In the genomic region with DNA sequence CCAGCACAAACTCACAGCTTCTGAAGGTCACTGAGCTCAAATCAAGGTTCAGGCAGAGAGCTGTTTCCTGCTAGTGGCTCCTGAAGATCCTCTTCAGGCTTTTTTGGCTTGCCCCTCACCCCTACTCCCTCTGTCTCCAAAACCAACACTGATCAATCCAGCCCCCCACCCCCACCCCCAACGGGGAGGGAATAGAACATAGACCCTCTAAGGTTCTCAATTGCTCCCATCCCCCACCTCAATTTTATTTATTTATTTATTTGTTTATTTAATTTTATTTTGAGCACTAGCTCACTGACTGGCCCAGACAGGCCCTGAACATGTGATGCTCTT, we compare ENCODE assay signal across 18 mouse cellular contexts. TPM values are rescaled to one million over a fixed set of nuclear protein-coding genes. Genes with fewer than 3 reads are reported as not detected.
A peak's percentile ranks its signal among the peaks of the same experiment; 100 is the strongest.
DNase-seq lines count a peak whose midpoint lies in the region; ATAC-seq and TF ChIP-seq lines count a peak whose summit lies in the region.
"Had no signal": no experiment of that assay in that cellular context is flagged by ENCODE, and none has a peak within 500 bp of the region (broad histone marks: within the 10 kb centered on the region; RNA-seq: fewer than 3 reads in every experiment).

No protein-coding gene starts in this region.

- no peak for TF ChIP-seq POLR2A in spleen, adult 2 months (IDR thresholded peaks at IDR 0.05; ENCODE audit: low read depth, low read length)

- DNase-seq in layer of hippocampus, adult 2 months (ENCODE audit: low spot score in 2 of 2) = no peak
- DNase-seq in layer of hippocampus, postnatal 25 days (ENCODE audit: extremely low spot score in 1 of 2, low spot score in 1 of 2) = no peak
- DNase-seq in spleen, adult 2 months (ENCODE audit: low read depth in 1 of 2, low spot score in 2 of 2) = no peak
- no peak for DNase-seq in spleen, postnatal 10 days (ENCODE audit: low spot score in 2 of 2)
- no peak for DNase-seq in left cerebral cortex, adult 11 months (ENCODE audit: low spot score)
- DNase-seq in embryo, embryonic 10.5 days (ENCODE audit: low spot score) = no peak
- DNase-seq: cerebellum, adult 2 months; cerebellum, postnatal 36 days; gastrocnemius, adult 2 months; heart, postnatal 4 days had no signal

- no peaks in the 10 kb centered on the region for H3K27me3 ChIP-seq in spleen, adult 2 months (ENCODE audit: control insufficient read depth, insufficient read depth, low read length)
- H3K27me3 ChIP-seq in intestine, embryonic 16.5 days (replicated peaks; ENCODE audit: control insufficient read depth, insufficient read depth, low read length) = no peaks in the 10 kb centered on the region
- H3K27me3 ChIP-seq: forebrain, embryonic 13.5 days; heart, embryonic 15.5 days; kidney, embryonic 15.5 days; limb, embryonic 15.5 days had no signal

- no peak overlapping the region for H3K9ac ChIP-seq in intestine, embryonic 16.5 days (ENCODE audit: low read depth, low read length)
- H3K9ac ChIP-seq: forebrain, embryonic 13.5 days; heart, embryonic 15.5 days; hindbrain, embryonic 14.5 days; kidney, embryonic 15.5 days; limb, embryonic 15.5 days had no signal

- H3K36me3 ChIP-seq in spleen, adult 2 months (ENCODE audit: control insufficient read depth, insufficient read depth, low read length) = no peaks in the 10 kb centered on the region
- no peaks in the 10 kb centered on the region for H3K36me3 ChIP-seq in intestine, embryonic 16.5 days (ENCODE audit: control insufficient read depth, insufficient read depth, low read length)
- H3K36me3 ChIP-seq: heart, embryonic 15.5 days; kidney, embryonic 15.5 days; limb, embryonic 15.5 days had no signal

- no peak overlapping the region for H3K4me2 ChIP-seq in intestine, embryonic 16.5 days (ENCODE audit: low read depth, low read length)
- H3K4me2 ChIP-seq: forebrain, embryonic 13.5 days; heart, embryonic 15.5 days; hindbrain, embryonic 14.5 days; kidney, embryonic 15.5 days; limb, embryonic 15.5 days had no signal

- no peaks in the 10 kb centered on the region for H3K9me3 ChIP-seq in intestine, embryonic 16.5 days (ENCODE audit: control insufficient read depth, low read length)
- H3K9me3 ChIP-seq: forebrain, embryonic 13.5 days; heart, embryonic 15.5 days; kidney, embryonic 15.5 days; limb, embryonic 15.5 days had no signal

- H3K4me1 ChIP-seq in spleen, adult 2 months (ENCODE audit: control insufficient read depth, insufficient read depth, insufficient read length) = peaks cover 13% of the 10 kb centered on the region; the same call in 1 of the 2 replicates
- H3K4me1 ChIP-seq in intestine, embryonic 16.5 days (ENCODE audit: control insufficient read depth, insufficient read depth, low read length) = peaks cover 7% of the 10 kb centered on the region

- peak; percentile 40 for ATAC-seq in activated CD4-positive, CD25-positive, alpha-beta regulatory T cell, adult 4 months
- ATAC-seq in intestine, embryonic 16.5 days = 0 out of 2 replicates have a peak, but pooled peaks have one; percentile 24

- H3K4me3 ChIP-seq in layer of hippocampus, adult 2 months = no peak overlapping the region
- H3K4me3 ChIP-seq in spleen, adult 2 months (ENCODE audit: extremely low read depth, insufficient read depth, insufficient read length) = no peak overlapping the region
- no peak overlapping the region for H3K4me3 ChIP-seq in intestine, embryonic 16.5 days (ENCODE audit: low read length)
- H3K4me3 ChIP-seq: forebrain, embryonic 13.5 days; gastrocnemius, adult 2 months; heart, embryonic 15.5 days; kidney, embryonic 15.5 days; left cerebral cortex, adult 2 months; limb, embryonic 15.5 days had no signal

- 25% methylated on average over 1 of the region's 1 CpGs for WGBS in spleen, adult 2 months
- WGBS in intestine, embryonic 16.5 days = 80% methylated on average over 1 of the region's 1 CpGs

- TF ChIP-seq CTCF in layer of hippocampus, adult 2 months (conservative IDR thresholded peaks at IDR 0.05) = no peak
- TF ChIP-seq CTCF in spleen, adult 2 months (IDR thresholded peaks at IDR 0.05; ENCODE audit: extremely low read depth, insufficient read depth, insufficient read length, insufficient replicate concordance) = no peak

- H3K27ac ChIP-seq in layer of hippocampus, adult 2 months = peak overlapping the region; percentile 39; the same call in 1 of the 2 replicates
- peak overlapping the region; percentile 34 for H3K27ac ChIP-seq in spleen, adult 2 months (ENCODE audit: insufficient read depth, low read length)
- H3K27ac ChIP-seq in intestine, embryonic 16.5 days (ENCODE audit: low read length) = no peak overlapping the region
- H3K27ac ChIP-seq: forebrain, embryonic 13.5 days; gastrocnemius, adult 2 months; heart, embryonic 15.5 days; hindbrain, embryonic 14.5 days; kidney, embryonic 15.5 days; left cerebral cortex, adult 2 months; limb, embryonic 15.5 days had no signal

RNA-seq across cellular contexts. Expression of a gene that starts 6.4 kb away (rescaled TPM):
- 10 to 100 TPM; 23.1 to 24.6 TPM for total RNA-seq in layer of hippocampus, adult 2 months (2021)
- 10 to 100 TPM; 24.4 TPM for total RNA-seq in layer of hippocampus, postnatal 25 days (2021)
- polyA plus RNA-seq in spleen, adult 2 months (2012; rRNA removed) = 10.8 and 12.2 TPM in 2 replicates
- 10 to 100 TPM; 19.6 to 27.1 TPM for polyA plus RNA-seq in activated CD4-positive, CD25-positive, alpha-beta regulatory T cell, adult 4 months (2017; shearing (Covaris generic))
- polyA plus RNA-seq in intestine, embryonic 16.5 days (2015; fragmentation: Nextera tagmentation; extraction: Ambion mirVana) = 5.0 and 5.5 TPM in 2 replicates
